Mouse (Mus musculus) ES-Bruce4 (cell line): Measurements from ENCODE around the gene Npepps. TPM values are rescaled to one million over a fixed set of nuclear protein-coding genes. Genes with fewer than 3 reads are reported as not detected.
"Not testable (repeated sequence)": the region's sequence is repeated elsewhere in the genome, so short reads cannot be mapped to it uniquely, and the experiment has no call there.

Source experiments
- H3K27ac ChIP-seq: 2 replicates; pipeline ENCODE4 v1.5.1; 2012; ENCODE audit warnings: low read length, inconsistent platforms; ENCODE audit not compliant: insufficient read depth
- H3K27me3 ChIP-seq: 2 replicates; pipeline ENCODE4 v1.6.1; 2012; ENCODE audit warnings: mild to moderate bottlenecking, low read length, inconsistent platforms; ENCODE audit not compliant: control insufficient read depth, poor library complexity, insufficient read depth, severe bottlenecking
- H3K36me3 ChIP-seq: 2 replicates; pipeline ENCODE4 v1.6.1; 2012; ENCODE audit warnings: inconsistent platforms, mild to moderate bottlenecking, low read length, moderate library complexity; ENCODE audit not compliant: control insufficient read depth, poor library complexity, insufficient read depth, severe bottlenecking
- H3K4me1 ChIP-seq: one replicate; pipeline ENCODE4 v1.8.1; 2011; ENCODE audit warnings: low read length; ENCODE audit not compliant: control insufficient read depth, insufficient read depth
- H3K4me3 ChIP-seq: 2 replicates; pipeline ENCODE4 v1.5.1; 2011; ENCODE audit warnings: low read depth, mild to moderate bottlenecking, low read length
- H3K9ac ChIP-seq: 2 replicates; pipeline ENCODE4 v1.6.1; 2012; ENCODE audit warnings: low read depth, mild to moderate bottlenecking, inconsistent platforms; ENCODE audit not compliant: poor library complexity, severe bottlenecking
- H3K9me3 ChIP-seq: replicated peaks from 2 replicates; pipeline ENCODE4 v1.6.1; 2012; ENCODE audit warnings: mild to moderate bottlenecking, low read length, inconsistent platforms; ENCODE audit not compliant: control insufficient read depth, poor library complexity, insufficient read depth, severe bottlenecking
- CTCF ChIP-seq: IDR thresholded peaks from one replicate; pipeline ENCODE4 v1.8.1; 2011; ENCODE audit warnings: low read depth, low read length
- EP300 ChIP-seq: IDR thresholded peaks from 2 replicates; pipeline ENCODE4 v1.6.1; 2011; ENCODE audit warnings: low read depth, low read length; ENCODE audit not compliant: insufficient read depth
- POLR2A ChIP-seq: IDR thresholded peaks from one replicate; pipeline ENCODE4 v1.8.1; 2011; ENCODE audit warnings: low read length; ENCODE audit not compliant: insufficient read depth
- polyA plus RNA-seq: library from polyadenylated mRNA; stranded (reverse); fragments of >200 nt; gene quantifications from 2 replicates; pipeline ENCODE4 v1.2.4, GENCODE M21; 2011; ENCODE audit warnings: low read depth; ENCODE audit not compliant: missing spikeins, insufficient read depth, insufficient read length

Npepps gene
- polyA plus RNA-seq, 1 experiment: 213 TPM

GRCm38 (mm10) chr11:97273613-97274012 lies 6.8 kb downstream of the Npepps start:
- no peaks in the 10 kb centered on the region; the same call in 1 of the 2 replicates for H3K36me3 ChIP-seq
- H3K4me1 ChIP-seq: peaks cover 2% of the 10 kb centered on the region
- H3K27me3 ChIP-seq: no peaks in the 10 kb centered on the region
- peak; percentile 21 for TF ChIP-seq CTCF
- TF ChIP-seq EP300: no peak
- no peak overlapping the region for H3K4me3 ChIP-seq
- H3K9ac ChIP-seq: peak overlapping the region; percentile 57
- no peaks in the 10 kb centered on the region for H3K9me3 ChIP-seq
- no peak overlapping the region for H3K27ac ChIP-seq

GRCm38 (mm10) chr11:97272835-97273234 lies 7.6 kb downstream of the Npepps start:
- no peak for TF ChIP-seq POLR2A
- TF ChIP-seq EP300: no peak
- TF ChIP-seq CTCF: no peak
- H3K9ac ChIP-seq: peak overlapping the region; percentile 57
- no peaks in the 10 kb centered on the region for H3K27me3 ChIP-seq
- no peaks in the 10 kb centered on the region for H3K9me3 ChIP-seq
- peaks cover 2% of the 10 kb centered on the region for H3K4me1 ChIP-seq
- no peak overlapping the region for H3K4me3 ChIP-seq
- no peaks in the 10 kb centered on the region; the same call in 1 of the 2 replicates for H3K36me3 ChIP-seq
- H3K27ac ChIP-seq: peak overlapping the region; percentile 59

GRCm38 (mm10) chr11:97270004-97270403 lies 10.4 kb downstream of the Npepps start:
- H3K9me3 ChIP-seq, H3K27ac ChIP-seq: not testable (repeated sequence)
- peaks cover 13% of the 10 kb centered on the region for H3K36me3 ChIP-seq

GRCm38 (mm10) chr11:97266544-97266943 lies 13.9 kb downstream of the Npepps start:
- peaks cover 30% of the 10 kb centered on the region for H3K36me3 ChIP-seq
- not testable (repeated sequence) for H3K4me1 ChIP-seq, H3K4me3 ChIP-seq, H3K9me3 ChIP-seq, H3K27me3 ChIP-seq, H3K27ac ChIP-seq, H3K9ac ChIP-seq

More at GRCm38 (mm10) chr11:97270004-97270403, 10.4 kb downstream of the Npepps start:
- H3K4me1 ChIP-seq, H3K4me3 ChIP-seq, H3K27me3 ChIP-seq: not testable (repeated sequence)
- H3K9ac ChIP-seq: peak overlapping the region; percentile 22; the same call in 1 of the 2 replicates

- not testable (repeated sequence) for H3K4me3 ChIP-seq, H3K4me1 ChIP-seq, H3K9ac ChIP-seq, H3K9me3 ChIP-seq, H3K27me3 ChIP-seq
- Histone ChIP-seq H3K36me3 (peaks cover 32% of the 10 kb centered on the region), H3K27ac (peak overlapping the region; percentile 61)
Measured at GRCm38 (mm10) chr11:97249649-97250048, 30.8 kb downstream of the Npepps start.

- no peak overlapping the region for H3K9ac ChIP-seq
- H3K27me3 ChIP-seq: no peaks in the 10 kb centered on the region
- no peaks in the 10 kb centered on the region for H3K4me1 ChIP-seq
- H3K4me3 ChIP-seq: no peak overlapping the region
- H3K36me3 ChIP-seq: peaks cover 46% of the 10 kb centered on the region
- no peaks in the 10 kb centered on the region for H3K9me3 ChIP-seq
- TF ChIP-seq POLR2A: no peak
- no peak for TF ChIP-seq CTCF
- no peak for TF ChIP-seq EP300
- no peak overlapping the region for H3K27ac ChIP-seq
Measured at GRCm38 (mm10) chr11:97246510-97247159, 33.8 kb downstream of the Npepps start.
